Mouse (Mus musculus): Measurements from ENCODE around the gene Vmn2r34. TPM values are rescaled to one million over a fixed set of nuclear protein-coding genes. Genes with fewer than 3 reads are reported as not detected.

The Vmn2r34 gene
- under 1 TPM in 1 of 2 experiments, not detected in 1; 0.18 TPM for polyA plus RNA-seq (2017; shearing (Covaris generic))

GRCm38 (mm10) chr7:7689413-7689812 lies at the start of gene Vmn2r34:
TSS of gene Vmn2r34 (minus strand) at chr7:7689513.

Other genes with a start within 250 kb of the Vmn2r34 start
- under 1 TPM; 0.05 to 0.15 TPM for gene Vmn2r32, start 209.5 kb downstream of the Vmn2r34 start, polyA plus RNA-seq (2017; shearing (Covaris generic))
- gene Vmn2r33, start 122.7 kb downstream of the Vmn2r34 start, polyA plus RNA-seq (2017; shearing (Covaris generic)) = under 1 TPM in 1 of 2 experiments, not detected in 1; 0.53 TPM
- gene Vmn2r35, start 130.4 kb upstream of the Vmn2r34 start, polyA plus RNA-seq (2017; shearing (Covaris generic)) = not detected
- gene Vmn2r36, start 213.0 kb upstream of the Vmn2r34 start, polyA plus RNA-seq (2017; shearing (Covaris generic)) = not detected

All from inflammation-experienced regulatory T-cells (primary cell).